Mouse (Mus musculus): ENCODE results near the gene Macrod1. TPM values are rescaled to one million over a fixed set of nuclear protein-coding genes. Genes with fewer than 3 reads are reported as not detected.

The Macrod1 gene
- polyA plus RNA-seq, 1 experiment from 2014 or later = 8.3 TPM

- no peak for ATAC-seq (ENCODE audit: insufficient number of reproducible peaks, insufficient read depth, low FRiP score, low read depth)
- Histone ChIP-seq H3K4me3 (ENCODE audit: low read depth, low read length) (no peak overlapping the region), H3K27me3 (ENCODE audit: control insufficient read depth, insufficient read depth, low read length) (no peaks in the 10 kb centered on the region), H3K9me3 (ENCODE audit: control insufficient read depth, low read depth, low read length) (no peaks in the 10 kb centered on the region), H3K36me3 (ENCODE audit: control insufficient read depth, insufficient read depth, low read length) (no peaks in the 10 kb centered on the region), H3K9ac (replicated peaks; ENCODE audit: low read depth, low read length) (no peak overlapping the region), H3K4me1 (ENCODE audit: control insufficient read depth, insufficient read depth, low read length) (peaks cover 54% of the 10 kb centered on the region), H3K4me2 (replicated peaks; ENCODE audit: low read depth, low read length) (no peak overlapping the region), H3K27ac (ENCODE audit: low read length) (no peak overlapping the region)
- 69% methylated on average over 6 of the region's 6 CpGs for WGBS
Measured at GRCm38 (mm10) chr19:7140373-7140772, 83.8 kb downstream of the Macrod1 start.

GRCm38 (mm10) chr19:7140856-7141421, 84.3 kb downstream of the Macrod1 start:
- Histone ChIP-seq H3K9me3 (ENCODE audit: control insufficient read depth, low read depth, low read length) (no peaks in the 10 kb centered on the region), H3K4me2 (replicated peaks; ENCODE audit: low read depth, low read length) (no peak overlapping the region), H3K36me3 (ENCODE audit: control insufficient read depth, insufficient read depth, low read length) (no peaks in the 10 kb centered on the region), H3K27me3 (ENCODE audit: control insufficient read depth, insufficient read depth, low read length) (no peaks in the 10 kb centered on the region), H3K4me1 (ENCODE audit: control insufficient read depth, insufficient read depth, low read length) (peaks cover 48% of the 10 kb centered on the region), H3K9ac (replicated peaks; ENCODE audit: low read depth, low read length) (no peak overlapping the region), H3K4me3 (ENCODE audit: low read depth, low read length) (no peak overlapping the region), H3K27ac (ENCODE audit: low read length) (no peak overlapping the region)
- WGBS = 69% methylated on average over 12 of the region's 12 CpGs
- ATAC-seq (ENCODE audit: insufficient number of reproducible peaks, insufficient read depth, low FRiP score, low read depth) = no peak

- whole genome bisulfite sequencing = 33% methylated on average over 4 of the region's 5 CpGs
- peak; percentile 43; the same call in 1 of the 2 replicates for ATAC-seq (ENCODE audit: insufficient number of reproducible peaks, insufficient read depth, low FRiP score, low read depth)
- Histone ChIP-seq H3K4me1 (ENCODE audit: control insufficient read depth, insufficient read depth, low read length) (peaks cover 38% of the 10 kb centered on the region), H3K27me3 (ENCODE audit: control insufficient read depth, insufficient read depth, low read length) (no peaks in the 10 kb centered on the region), H3K9ac (replicated peaks; ENCODE audit: low read depth, low read length) (no peak overlapping the region), H3K27ac (ENCODE audit: low read length) (peak overlapping the region; percentile 23; the same call in 1 of the 2 replicates), H3K4me3 (ENCODE audit: low read depth, low read length) (no peak overlapping the region), H3K9me3 (ENCODE audit: control insufficient read depth, low read depth, low read length) (no peaks in the 10 kb centered on the region), H3K36me3 (ENCODE audit: control insufficient read depth, insufficient read depth, low read length) (no peaks in the 10 kb centered on the region), H3K4me2 (replicated peaks; ENCODE audit: low read depth, low read length) (no peak overlapping the region)
Measured at GRCm38 (mm10) chr19:7142207-7142915, 85.8 kb downstream of the Macrod1 start.

GRCm38 (mm10) chr19:7143854-7144253, 87.2 kb downstream of the Macrod1 start:
- ATAC-seq (ENCODE audit: insufficient number of reproducible peaks, insufficient read depth, low FRiP score, low read depth) = peak; percentile 17; the same call in 1 of the 2 replicates
- no peaks in the 10 kb centered on the region for H3K27me3 ChIP-seq (ENCODE audit: control insufficient read depth, insufficient read depth, low read length)

DNA sequence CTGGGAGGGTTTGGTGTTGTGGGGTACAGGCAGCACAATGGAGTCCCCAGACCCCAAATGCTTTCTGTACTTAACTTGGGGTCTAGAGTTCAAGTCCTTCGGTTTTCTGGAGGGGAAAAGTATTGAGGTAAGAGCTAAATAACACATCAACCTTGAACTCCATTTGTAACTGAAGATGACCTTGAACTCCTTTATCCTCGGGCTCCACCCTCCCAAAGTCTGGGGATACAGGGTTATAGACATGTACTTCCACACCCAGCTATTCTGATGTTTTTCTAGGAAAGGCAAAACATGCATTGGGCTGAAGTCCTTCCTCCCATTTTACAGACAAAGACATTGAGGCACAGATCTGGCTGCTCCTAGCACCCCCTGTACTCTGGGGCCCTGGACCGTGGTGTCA, 87.8 kb downstream of the Macrod1 start:
- WGBS = 74% methylated on average over 3 of the region's 3 CpGs
- H3K4me1 ChIP-seq (ENCODE audit: control insufficient read depth, insufficient read depth, low read length) = peaks cover 29% of the 10 kb centered on the region
- H3K36me3 ChIP-seq (ENCODE audit: control insufficient read depth, insufficient read depth, low read length) = no peaks in the 10 kb centered on the region
- no peak for ATAC-seq (ENCODE audit: insufficient number of reproducible peaks, insufficient read depth, low FRiP score, low read depth)
- no peaks in the 10 kb centered on the region for H3K9me3 ChIP-seq (ENCODE audit: control insufficient read depth, low read depth, low read length)
- H3K9ac ChIP-seq (replicated peaks; ENCODE audit: low read depth, low read length) = no peak overlapping the region
- H3K4me3 ChIP-seq (ENCODE audit: low read depth, low read length) = no peak overlapping the region; the same call in 1 of the 2 replicates
- H3K27ac ChIP-seq (ENCODE audit: low read length) = no peak overlapping the region
- peak overlapping the region; percentile 62 for H3K4me2 ChIP-seq (replicated peaks; ENCODE audit: low read depth, low read length)
- H3K27me3 ChIP-seq (ENCODE audit: control insufficient read depth, insufficient read depth, low read length) = no peaks in the 10 kb centered on the region

More at GRCm38 (mm10) chr19:7143854-7144253, 87.2 kb downstream of the Macrod1 start:
- Histone ChIP-seq H3K4me3 (ENCODE audit: low read depth, low read length) (peak overlapping the region; percentile 21; the same call in 1 of the 2 replicates), H3K4me1 (ENCODE audit: control insufficient read depth, insufficient read depth, low read length) (peaks cover 31% of the 10 kb centered on the region), H3K36me3 (ENCODE audit: control insufficient read depth, insufficient read depth, low read length) (no peaks in the 10 kb centered on the region), H3K9me3 (ENCODE audit: control insufficient read depth, low read depth, low read length) (no peaks in the 10 kb centered on the region), H3K27ac (ENCODE audit: low read length) (no peak overlapping the region), H3K4me2 (replicated peaks; ENCODE audit: low read depth, low read length) (peak overlapping the region; percentile 62), H3K9ac (replicated peaks; ENCODE audit: low read depth, low read length) (no peak overlapping the region; the same call in 1 of the 2 replicates)
- WGBS = 2% methylated on average over 20 of the region's 20 CpGs

GRCm38 (mm10) chr19:7146376-7146775, 89.8 kb downstream of the Macrod1 start:
- H3K9me3 ChIP-seq (ENCODE audit: control insufficient read depth, low read depth, low read length) = no peaks in the 10 kb centered on the region
- ATAC-seq (ENCODE audit: insufficient number of reproducible peaks, insufficient read depth, low FRiP score, low read depth) = no peak
- no peak overlapping the region for H3K4me2 ChIP-seq (replicated peaks; ENCODE audit: low read depth, low read length)
- H3K36me3 ChIP-seq (ENCODE audit: control insufficient read depth, insufficient read depth, low read length) = no peaks in the 10 kb centered on the region
- H3K9ac ChIP-seq (replicated peaks; ENCODE audit: low read depth, low read length) = no peak overlapping the region
- H3K4me1 ChIP-seq (ENCODE audit: control insufficient read depth, insufficient read depth, low read length) = peaks cover 34% of the 10 kb centered on the region
- no peak overlapping the region for H3K27ac ChIP-seq (ENCODE audit: low read length)
- WGBS = 73% methylated on average over 13 of the region's 13 CpGs
- no peak overlapping the region for H3K4me3 ChIP-seq (ENCODE audit: low read depth, low read length)
- H3K27me3 ChIP-seq (ENCODE audit: control insufficient read depth, insufficient read depth, low read length) = no peaks in the 10 kb centered on the region

DNA sequence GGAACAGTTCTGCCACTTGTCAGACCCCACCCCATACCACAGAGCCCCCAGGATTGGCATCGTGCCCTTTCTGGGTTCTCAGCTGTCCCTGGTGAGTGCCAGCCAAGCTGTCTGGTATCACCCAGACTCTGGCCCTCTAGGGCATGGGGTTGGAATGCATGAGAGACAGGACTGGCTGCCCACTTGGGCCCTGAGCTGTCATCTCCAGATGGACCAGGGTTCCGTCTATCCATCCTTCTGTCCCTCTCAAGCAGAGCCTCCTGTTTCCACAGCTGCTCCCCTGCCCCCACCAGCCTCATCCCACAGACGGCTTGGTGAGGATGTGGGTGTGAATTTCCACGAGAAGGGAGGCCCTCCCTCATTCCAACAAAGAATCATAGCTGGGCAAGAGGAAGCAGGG, 91.5 kb downstream of the Macrod1 start:
- 41% methylated on average over 4 of the region's 4 CpGs for WGBS
- Histone ChIP-seq H3K27ac (ENCODE audit: low read length) (no peak overlapping the region), H3K4me1 (ENCODE audit: control insufficient read depth, insufficient read depth, low read length) (peaks cover 21% of the 10 kb centered on the region), H3K4me3 (ENCODE audit: low read depth, low read length) (no peak overlapping the region), H3K9me3 (ENCODE audit: control insufficient read depth, low read depth, low read length) (no peaks in the 10 kb centered on the region), H3K4me2 (replicated peaks; ENCODE audit: low read depth, low read length) (no peak overlapping the region), H3K27me3 (ENCODE audit: control insufficient read depth, insufficient read depth, low read length) (no peaks in the 10 kb centered on the region), H3K36me3 (ENCODE audit: control insufficient read depth, insufficient read depth, low read length) (no peaks in the 10 kb centered on the region), H3K9ac (replicated peaks; ENCODE audit: low read depth, low read length) (no peak overlapping the region)
- no peak for ATAC-seq (ENCODE audit: insufficient number of reproducible peaks, insufficient read depth, low FRiP score, low read depth)

DNA sequence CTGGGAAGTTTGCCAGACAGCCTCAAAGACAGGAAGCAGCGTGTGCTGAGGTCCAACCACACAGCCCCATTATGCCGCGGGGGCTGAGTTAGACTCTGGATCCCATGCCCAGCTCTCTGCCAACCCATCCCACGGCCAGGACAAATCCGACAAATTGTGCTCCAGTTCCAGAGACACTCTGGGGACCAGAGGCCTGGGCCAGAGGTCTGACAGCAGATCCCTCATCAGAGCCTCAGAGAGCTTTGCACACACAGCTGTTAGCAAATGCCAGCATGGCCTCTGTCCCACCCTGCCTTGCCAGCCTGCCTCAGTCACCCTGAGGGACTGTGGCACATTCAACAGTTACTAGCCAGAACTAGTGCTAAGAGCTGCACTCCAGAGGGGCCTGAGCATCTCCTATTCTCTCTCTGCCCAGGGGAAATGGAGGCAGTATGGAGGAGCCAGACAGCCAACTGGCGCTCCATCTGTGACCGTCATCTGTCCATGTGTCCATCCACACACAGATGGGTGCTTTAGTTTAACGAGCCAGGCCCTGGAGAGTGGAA, 92.0 kb downstream of the Macrod1 start:
- no peaks in the 10 kb centered on the region for H3K9me3 ChIP-seq (ENCODE audit: control insufficient read depth, low read depth, low read length)
- ATAC-seq (ENCODE audit: insufficient number of reproducible peaks, insufficient read depth, low FRiP score, low read depth) = no peak
- H3K27ac ChIP-seq (ENCODE audit: low read length) = no peak overlapping the region
- H3K4me3 ChIP-seq (ENCODE audit: low read depth, low read length) = no peak overlapping the region
- no peaks in the 10 kb centered on the region for H3K36me3 ChIP-seq (ENCODE audit: control insufficient read depth, insufficient read depth, low read length)
- WGBS = 65% methylated on average over 8 of the region's 8 CpGs
- no peaks in the 10 kb centered on the region for H3K27me3 ChIP-seq (ENCODE audit: control insufficient read depth, insufficient read depth, low read length)
- H3K9ac ChIP-seq (replicated peaks; ENCODE audit: low read depth, low read length) = no peak overlapping the region
- no peak overlapping the region for H3K4me2 ChIP-seq (replicated peaks; ENCODE audit: low read depth, low read length)
- H3K4me1 ChIP-seq (ENCODE audit: control insufficient read depth, insufficient read depth, low read length) = peaks cover 20% of the 10 kb centered on the region
